Mouse (Mus musculus) limb, embryonic 11.5 days (tissue): ENCODE results near the gene Baiap2l2. TPM values are rescaled to one million over a fixed set of nuclear protein-coding genes. Genes with fewer than 3 reads are reported as not detected.

ENCODE experiments used
- ATAC-seq: fragments of 200-750 bp; cut with Nextera tagmentation; 2 replicates; pipeline ENCODE4 v1.8.0; 2017; ENCODE audit warnings: low read depth; ENCODE audit not compliant: insufficient number of reproducible peaks, low FRiP score, low TSS enrichment
- DNase-seq: peaks from one replicate; pipeline ENCODE4 v3.0.0-alpha.2; 2015; ENCODE audit warnings: low spot score
- H3K27ac ChIP-seq: fragments of 300-500 bp; sonication (generic); replicated peaks from 2 replicates; pipeline ENCODE4 v1.5.1; 2014; ENCODE audit warnings: low read depth, mild to moderate bottlenecking, low read length
- H3K27me3 ChIP-seq: fragments of 300-500 bp; sonication (generic); 2 replicates; pipeline ENCODE4 v1.6.1; 2014; ENCODE audit warnings: mild to moderate bottlenecking, low read length, mixed read lengths; ENCODE audit not compliant: control insufficient read depth, insufficient read depth
- H3K36me3 ChIP-seq: fragments of 300-500 bp; sonication (generic); 2 replicates; pipeline ENCODE4 v1.6.1; 2014; ENCODE audit warnings: mild to moderate bottlenecking, low read length, moderate library complexity, mixed read lengths; ENCODE audit not compliant: control insufficient read depth, insufficient read depth
- H3K4me1 ChIP-seq: fragments of 300-500 bp; sonication (generic); 2 replicates; pipeline ENCODE4 v1.6.1; 2014; ENCODE audit warnings: low read length, mixed read lengths; ENCODE audit not compliant: control insufficient read depth, insufficient read depth
- H3K4me2 ChIP-seq: fragments of 300-500 bp; sonication (generic); 2 replicates; pipeline ENCODE4 v1.6.1; 2014; ENCODE audit warnings: low read depth, mild to moderate bottlenecking, moderate library complexity; ENCODE audit not compliant: severe bottlenecking
- H3K4me3 ChIP-seq: fragments of 300-500 bp; sonication (generic); 2 replicates; pipeline ENCODE4 v1.5.1; 2014; ENCODE audit warnings: low read depth, low read length
- H3K9ac ChIP-seq: fragments of 300-500 bp; sonication (generic); 2 replicates; pipeline ENCODE4 v1.6.1; 2014; ENCODE audit warnings: mild to moderate bottlenecking, low read length
- H3K9me3 ChIP-seq: fragments of 300-500 bp; sonication (generic); 2 replicates; pipeline ENCODE4 v1.6.1; 2016; ENCODE audit warnings: low read length; ENCODE audit not compliant: control insufficient read depth
- WGBS: fragments of 180-500 bp; shearing (Covaris S2); extraction: QIAGEN DNeasy Blood & Tissue Kit; methylation state at CpG from one replicate; pipeline ENCODE4 v1.1.7; 2014; 5-methylcytosine and 5-hydroxymethylcytosine counted together
- polyA plus RNA-seq: library from polyadenylated mRNA; unstranded; fragments of >200 nt; fragmentation: Nextera tagmentation; extraction: Ambion mirVana; gene quantifications from 2 replicates; pipeline ENCODE4 v1.2.1, GENCODE M21; 2014

Baiap2l2 gene
- polyA plus RNA-seq, 1 experiment from 2014 or later: 0.88 TPM

- no peaks in the 10 kb centered on the region for H3K27me3 ChIP-seq
- H3K4me3 ChIP-seq: no peak overlapping the region
- no peaks in the 10 kb centered on the region for H3K9me3 ChIP-seq
- H3K4me2 ChIP-seq: no peak overlapping the region
- DNase-seq (no peak), ATAC-seq (no peak)
- peaks cover 3% of the 10 kb centered on the region; the same call in 1 of the 2 replicates for H3K36me3 ChIP-seq
- no peak overlapping the region for H3K9ac ChIP-seq
- no peak overlapping the region for H3K27ac ChIP-seq
- 0 out of 2 replicates have a peak, but pooled peaks cover 2% of the 10 kb centered on the region for H3K4me1 ChIP-seq
- 61% methylated on average over 3 of the region's 3 CpGs for WGBS
These were observed 5.0 kb upstream of the Baiap2l2 start for GRCm38 (mm10) chr15:79290340-79290739.

DNA sequence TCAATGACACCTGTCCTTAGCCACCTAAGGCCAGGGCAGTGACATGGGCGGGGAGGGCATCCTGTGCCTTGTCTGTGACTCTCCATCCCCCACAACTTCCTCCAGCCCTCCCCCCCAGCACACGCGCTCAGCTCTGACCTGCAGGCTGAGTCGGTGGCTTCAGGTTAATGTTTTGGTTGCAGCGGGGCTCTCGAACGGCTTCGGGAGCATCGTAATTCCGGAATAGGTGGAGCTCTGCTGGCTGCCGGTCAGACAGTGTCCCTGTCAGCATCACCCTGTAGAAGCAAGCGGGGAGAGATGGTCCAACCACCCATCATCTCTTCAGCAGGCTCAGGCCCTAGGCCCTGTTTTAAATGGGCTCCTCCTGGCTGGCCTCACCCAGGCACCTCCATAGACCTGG is 4.1 kb upstream of the Baiap2l2 start:
- Histone ChIP-seq H3K27me3 (no peaks in the 10 kb centered on the region), H3K36me3 (peaks cover 3% of the 10 kb centered on the region; the same call in 1 of the 2 replicates), H3K9ac (no peak overlapping the region), H3K4me3 (no peak overlapping the region), H3K4me2 (no peak overlapping the region), H3K27ac (no peak overlapping the region), H3K9me3 (no peaks in the 10 kb centered on the region), H3K4me1 (0 out of 2 replicates have a peak, but pooled peaks cover 2% of the 10 kb centered on the region)
- no peak for ATAC-seq
- no peak for DNase-seq
- WGBS: 84% methylated on average over 12 of the region's 12 CpGs

GRCm38 (mm10) chr15:79288387-79288786 is 3.0 kb upstream of the Baiap2l2 start:
- H3K36me3 ChIP-seq: peaks cover 3% of the 10 kb centered on the region; the same call in 1 of the 2 replicates
- H3K4me1 ChIP-seq: 0 out of 2 replicates have a peak, but pooled peaks cover 2% of the 10 kb centered on the region
- no peak overlapping the region for H3K4me2 ChIP-seq
- DNase-seq (no peak), ATAC-seq (no peak)
- no peaks in the 10 kb centered on the region for H3K9me3 ChIP-seq
- no peak overlapping the region for H3K4me3 ChIP-seq
- no peak overlapping the region for H3K9ac ChIP-seq
- WGBS: 79% methylated on average over 3 of the region's 3 CpGs
- H3K27ac ChIP-seq: no peak overlapping the region
- no peaks in the 10 kb centered on the region for H3K27me3 ChIP-seq

DNA sequence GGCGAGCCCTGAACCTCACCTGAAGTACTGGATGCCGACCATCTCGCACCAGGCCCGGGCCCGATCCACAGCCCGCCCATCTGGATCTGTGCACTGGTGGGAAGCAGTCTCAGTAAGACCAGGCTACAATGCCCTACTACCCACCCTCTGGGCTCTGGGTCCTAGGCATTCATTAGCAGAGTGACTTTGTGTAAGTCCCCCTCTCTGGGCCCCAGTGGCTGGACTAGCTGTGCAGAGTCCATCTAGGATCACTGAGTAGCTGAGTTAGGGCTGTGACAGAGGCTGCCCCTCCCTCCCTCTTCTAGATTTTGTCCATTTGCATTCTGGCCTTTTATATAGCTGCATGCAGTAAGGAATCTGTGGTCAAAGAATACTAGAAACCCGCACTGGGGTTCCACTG is 1.8 kb upstream of the Baiap2l2 start:
- no peak overlapping the region for H3K9ac ChIP-seq
- no peak overlapping the region for H3K27ac ChIP-seq
- peaks cover 3% of the 10 kb centered on the region; the same call in 1 of the 2 replicates for H3K36me3 ChIP-seq
- H3K4me3 ChIP-seq: no peak overlapping the region
- ATAC-seq (no peak), DNase-seq (no peak)
- H3K9me3 ChIP-seq: no peaks in the 10 kb centered on the region
- WGBS: 93% methylated on average over 7 of the region's 7 CpGs
- H3K4me1 ChIP-seq: 0 out of 2 replicates have a peak, but pooled peaks cover 2% of the 10 kb centered on the region
- no peak overlapping the region for H3K4me2 ChIP-seq
- H3K27me3 ChIP-seq: no peaks in the 10 kb centered on the region

GRCm38 (mm10) chr15:79286141-79286540 is 804 bp upstream of the Baiap2l2 start:
- DNase-seq: no peak
- Histone ChIP-seq H3K4me3 (no peak overlapping the region), H3K27ac (no peak overlapping the region), H3K4me2 (no peak overlapping the region), H3K36me3 (peaks cover 3% of the 10 kb centered on the region; the same call in 1 of the 2 replicates), H3K4me1 (0 out of 2 replicates have a peak, but pooled peaks cover 2% of the 10 kb centered on the region), H3K9me3 (no peaks in the 10 kb centered on the region), H3K9ac (no peak overlapping the region), H3K27me3 (no peaks in the 10 kb centered on the region)
- no peak for ATAC-seq
- WGBS: 94% methylated on average over 7 of the region's 7 CpGs

- 85% methylated on average over 4 of the region's 4 CpGs for WGBS
- no peak overlapping the region for H3K4me2 ChIP-seq
- no peak overlapping the region for H3K4me3 ChIP-seq
- no peaks in the 10 kb centered on the region for H3K27me3 ChIP-seq
- ATAC-seq (no peak), DNase-seq (no peak)
- H3K36me3 ChIP-seq: no peaks in the 10 kb centered on the region
- no peaks in the 10 kb centered on the region for H3K4me1 ChIP-seq
- H3K27ac ChIP-seq: no peak overlapping the region
- H3K9me3 ChIP-seq: no peaks in the 10 kb centered on the region
- H3K9ac ChIP-seq: no peak overlapping the region
These were observed 2.0 kb downstream of the Baiap2l2 start for GRCm38 (mm10) chr15:79283371-79283770.

DNA sequence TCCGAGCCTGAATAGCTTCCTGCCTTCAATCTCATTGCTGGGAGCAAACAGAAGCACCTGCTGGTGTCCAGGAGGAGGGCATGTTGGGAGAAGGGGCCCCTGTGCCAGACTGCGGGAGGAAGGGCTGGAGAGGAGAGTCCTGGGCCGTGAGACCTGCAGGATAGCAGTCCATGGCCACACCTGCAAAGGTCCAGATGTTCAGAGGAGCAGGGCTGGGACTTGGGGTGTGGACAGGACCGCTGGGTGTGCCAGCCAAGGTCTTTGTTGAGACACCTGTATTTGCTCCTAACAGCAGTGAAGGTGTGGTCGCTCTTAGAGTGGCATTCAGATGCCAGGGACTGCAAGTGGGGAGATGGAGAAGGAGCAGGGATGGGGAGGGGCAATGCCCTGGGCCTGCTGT is 2.9 kb downstream of the Baiap2l2 start:
- Histone ChIP-seq H3K36me3 (no peaks in the 10 kb centered on the region), H3K9me3 (no peaks in the 10 kb centered on the region), H3K4me2 (no peak overlapping the region), H3K9ac (no peak overlapping the region), H3K27me3 (no peaks in the 10 kb centered on the region), H3K4me3 (no peak overlapping the region), H3K27ac (no peak overlapping the region), H3K4me1 (no peaks in the 10 kb centered on the region)
- ATAC-seq (no peak), DNase-seq (no peak)
- WGBS: 77% methylated on average over 5 of the region's 5 CpGs

GRCm38 (mm10) chr15:79281389-79281788 is 3.9 kb downstream of the Baiap2l2 start:
- DNase-seq: no peak
- no peak overlapping the region for H3K27ac ChIP-seq

GRCm38 (mm10) chr15:79280850-79281249 is 4.5 kb downstream of the Baiap2l2 start:
- H3K27ac ChIP-seq: no peak overlapping the region
- no peak overlapping the region for H3K4me2 ChIP-seq
- no peaks in the 10 kb centered on the region for H3K36me3 ChIP-seq
- H3K4me1 ChIP-seq: no peaks in the 10 kb centered on the region
- 68% methylated on average over 5 of the region's 5 CpGs for WGBS
- H3K27me3 ChIP-seq: no peaks in the 10 kb centered on the region
- no peaks in the 10 kb centered on the region for H3K9me3 ChIP-seq
- no peak for DNase-seq
- no peak overlapping the region for H3K9ac ChIP-seq
- H3K4me3 ChIP-seq: no peak overlapping the region
- ATAC-seq: no peak

More at GRCm38 (mm10) chr15:79281389-79281788, 3.9 kb downstream of the Baiap2l2 start:
- no peak for ATAC-seq
- no peaks in the 10 kb centered on the region for H3K4me1 ChIP-seq
- no peaks in the 10 kb centered on the region for H3K36me3 ChIP-seq
- no peak overlapping the region for H3K4me2 ChIP-seq
- H3K27me3 ChIP-seq: no peaks in the 10 kb centered on the region
- no peaks in the 10 kb centered on the region for H3K9me3 ChIP-seq
- WGBS: 60% methylated on average over 1 of the region's 1 CpGs
- no peak overlapping the region for H3K9ac ChIP-seq
- no peak overlapping the region for H3K4me3 ChIP-seq
